Mouse (Mus musculus): ENCODE measurements around the gene Dbp. TPM values are rescaled to one million over a fixed set of nuclear protein-coding genes. Genes with fewer than 3 reads are reported as not detected.
"Not testable (repeated sequence)": the region's sequence is repeated elsewhere in the genome, so short reads cannot be mapped to it uniquely, and the experiment has no call there.

Gene Dbp
- 4.1 and 5.3 TPM in 2 replicates for polyA plus RNA-seq (2016; fragmentation: Nextera tagmentation; extraction: Ambion mirVana)

GRCm38 (mm10) chr7:45704730-45705442, at the start of gene Dbp:
Gene Dbp, plus strand, starts transcription at chr7:45705088.
- Histone ChIP-seq H3K27me3 (replicated peaks) (peaks cover 15% of the 10 kb centered on the region), H3K9me3 (replicated peaks) (no peaks in the 10 kb centered on the region), H3K27ac (ENCODE audit: poor library complexity, severe bottlenecking) (peak within 1 kb of the TSS; percentile 87), H3K9ac (peak within 1 kb of the TSS; percentile 91), H3K36me3 (peaks cover 4% of the 10 kb centered on the region), H3K4me3 (peak within 1 kb of the TSS; percentile 69), H3K4me1 (replicated peaks) (peaks cover 64% of the 10 kb centered on the region), H3K4me2 (peak within 1 kb of the TSS; percentile 95)
- ATAC-seq (ENCODE audit: insufficient number of reproducible peaks, low FRiP score) = peak; percentile 91
- WGBS = under 1% methylated on average over 36 of the region's 36 CpGs

- Histone ChIP-seq H3K27me3 (replicated peaks) (no peaks in the 10 kb centered on the region), H3K27ac (ENCODE audit: poor library complexity, severe bottlenecking) (no peak overlapping the region), H3K9ac (no peak overlapping the region), H3K4me2 (no peak overlapping the region), H3K4me3 (no peak overlapping the region), H3K36me3 (no peaks in the 10 kb centered on the region), H3K4me1 (replicated peaks) (peaks cover 12% of the 10 kb centered on the region), H3K9me3 (replicated peaks) (peaks cover 7% of the 10 kb centered on the region; the same call in 1 of the 2 replicates)
- no peak for ATAC-seq (ENCODE audit: insufficient number of reproducible peaks, low FRiP score)
- 77% methylated on average over 11 of the region's 11 CpGs for WGBS
These were observed 44.0 kb upstream of the Dbp start for GRCm38 (mm10) chr7:45660746-45661478.

GRCm38 (mm10) chr7:45661702-45662101, 43.2 kb upstream of the Dbp start:
- H3K27me3 ChIP-seq (replicated peaks); H3K9ac ChIP-seq; H3K4me2 ChIP-seq; ATAC-seq (ENCODE audit: insufficient number of reproducible peaks, low FRiP score); H3K27ac ChIP-seq (ENCODE audit: poor library complexity, severe bottlenecking); H3K4me3 ChIP-seq; H3K36me3 ChIP-seq; H3K9me3 ChIP-seq (replicated peaks): not testable (repeated sequence)
- WGBS = 85% methylated on average over 6 of the region's 6 CpGs
- peaks cover 13% of the 10 kb centered on the region for H3K4me1 ChIP-seq (replicated peaks)

DNA sequence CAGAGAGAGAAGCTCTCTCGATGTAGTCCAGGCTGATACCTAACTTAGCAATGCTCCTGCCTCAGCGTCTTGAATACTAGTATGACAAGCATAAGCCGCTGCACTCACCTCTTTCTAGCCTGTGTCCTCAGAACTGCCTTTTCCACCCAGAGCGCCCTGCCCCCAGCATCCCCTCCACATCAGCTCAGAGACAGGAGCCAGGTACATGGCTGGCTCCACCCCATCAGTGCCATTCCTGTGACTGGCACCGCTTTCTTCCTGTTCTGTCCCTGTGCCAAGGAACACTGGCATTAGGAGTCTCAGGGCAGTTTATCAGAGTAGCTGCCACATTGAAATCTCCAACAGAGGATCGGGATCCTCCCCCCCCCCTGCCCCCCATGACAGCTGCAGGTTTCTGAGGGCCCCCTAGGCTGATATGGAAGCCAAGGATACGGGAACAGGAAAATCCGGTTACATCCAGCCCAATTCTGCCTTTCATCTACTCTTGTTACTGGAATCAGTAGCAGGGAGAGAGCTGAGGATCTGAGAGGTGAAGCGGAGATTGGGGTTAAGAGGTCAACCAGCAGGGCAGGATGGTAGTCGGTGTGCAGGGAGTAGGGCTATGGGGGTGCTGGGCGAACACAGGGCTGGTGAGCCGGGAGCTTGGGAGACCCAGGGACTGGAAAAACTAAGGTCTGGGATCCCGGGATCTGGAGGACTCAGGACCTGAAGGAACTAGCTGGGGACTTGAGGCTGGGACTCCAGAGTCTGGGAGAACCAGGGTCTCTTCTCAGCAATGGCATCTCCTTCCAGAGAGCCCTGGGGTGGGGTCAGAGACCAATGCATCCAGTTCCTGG, 39.4 kb upstream of the Dbp start:
- H3K9ac ChIP-seq = no peak overlapping the region
- no peaks in the 10 kb centered on the region for H3K27me3 ChIP-seq (replicated peaks)
- no peaks in the 10 kb centered on the region for H3K36me3 ChIP-seq
- H3K27ac ChIP-seq (ENCODE audit: poor library complexity, severe bottlenecking) = no peak overlapping the region
- no peak overlapping the region for H3K4me2 ChIP-seq
- ATAC-seq (ENCODE audit: insufficient number of reproducible peaks, low FRiP score) = no peak
- no peak overlapping the region for H3K4me3 ChIP-seq
- peaks cover 3% of the 10 kb centered on the region for H3K9me3 ChIP-seq (replicated peaks)
- WGBS = 49% methylated on average over 13 of the region's 13 CpGs
- H3K4me1 ChIP-seq (replicated peaks) = peaks cover 13% of the 10 kb centered on the region

DNA sequence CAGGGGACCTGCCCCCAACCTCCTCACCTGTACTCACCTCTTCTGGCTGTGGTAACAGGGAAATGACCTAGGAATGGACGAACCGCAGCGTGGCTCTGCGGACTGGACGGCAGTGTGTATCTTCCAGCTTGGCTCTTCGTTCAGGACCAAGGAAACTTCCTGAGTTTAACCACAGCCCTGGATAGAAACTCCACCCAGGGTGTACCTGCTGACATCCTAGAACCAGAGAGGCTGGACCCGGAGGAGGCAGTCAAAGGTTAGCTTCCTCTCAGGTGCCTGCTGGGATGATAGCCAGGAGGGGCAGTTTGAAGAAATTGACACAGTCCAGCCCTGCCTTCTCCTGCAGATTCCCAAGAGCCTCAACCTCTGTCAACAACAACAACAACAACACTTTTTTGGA, 38.7 kb upstream of the Dbp start, which contains the start of gene Fut2:
Fut2 (minus strand) TSS at position 234 of the 400 bp plus-strand sequence.
- H3K4me2 ChIP-seq = no peak within 1 kb of the TSS
- 72% methylated on average over 7 of the region's 7 CpGs for WGBS
- ATAC-seq (ENCODE audit: insufficient number of reproducible peaks, low FRiP score) = no peak
- H3K9ac ChIP-seq = no peak within 1 kb of the TSS
- no peaks in the 10 kb centered on the region for H3K36me3 ChIP-seq
- H3K4me3 ChIP-seq = no peak within 1 kb of the TSS
- H3K4me1 ChIP-seq (replicated peaks) = peaks cover 13% of the 10 kb centered on the region
- peaks cover 3% of the 10 kb centered on the region for H3K9me3 ChIP-seq (replicated peaks)
- H3K27ac ChIP-seq (ENCODE audit: poor library complexity, severe bottlenecking) = no peak within 1 kb of the TSS
- no peaks in the 10 kb centered on the region for H3K27me3 ChIP-seq (replicated peaks)

GRCm38 (mm10) chr7:45667761-45668160, 37.1 kb upstream of the Dbp start:
- Histone ChIP-seq H3K9me3 (replicated peaks) (peaks cover 6% of the 10 kb centered on the region), H3K27ac (ENCODE audit: poor library complexity, severe bottlenecking) (no peak overlapping the region), H3K4me1 (replicated peaks) (peaks cover 13% of the 10 kb centered on the region), H3K36me3 (no peaks in the 10 kb centered on the region), H3K27me3 (replicated peaks) (no peaks in the 10 kb centered on the region), H3K9ac (no peak overlapping the region), H3K4me3 (no peak overlapping the region), H3K4me2 (no peak overlapping the region)
- 64% methylated on average over 14 of the region's 14 CpGs for WGBS
- ATAC-seq (ENCODE audit: insufficient number of reproducible peaks, low FRiP score) = no peak

DNA sequence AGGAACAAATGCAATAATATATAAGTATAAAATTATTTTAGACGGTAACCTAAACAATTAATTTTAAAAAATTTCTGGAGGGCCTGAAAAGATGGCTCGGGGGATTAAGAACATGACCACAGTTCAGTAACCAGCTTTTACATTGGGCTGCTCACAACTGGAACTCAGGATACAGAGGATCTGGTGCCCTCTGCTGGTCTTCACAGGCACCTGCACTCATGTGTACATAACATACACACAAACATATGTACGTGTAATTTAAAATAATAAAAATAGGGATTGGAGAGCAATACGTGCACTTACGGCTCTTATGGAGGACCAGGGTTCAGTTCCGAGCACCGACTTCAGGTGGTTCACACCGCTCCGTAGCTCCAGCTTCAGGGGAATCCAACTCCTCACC, 36.0 kb upstream of the Dbp start:
- ATAC-seq (ENCODE audit: insufficient number of reproducible peaks, low FRiP score) = no peak
- no peak overlapping the region for H3K4me2 ChIP-seq
- no peak overlapping the region for H3K4me3 ChIP-seq
- H3K4me1 ChIP-seq (replicated peaks) = peaks cover 13% of the 10 kb centered on the region
- H3K9me3 ChIP-seq (replicated peaks) = peaks cover 6% of the 10 kb centered on the region
- 92% methylated on average over 9 of the region's 9 CpGs for whole genome bisulfite sequencing
- H3K36me3 ChIP-seq = no peaks in the 10 kb centered on the region
- H3K27me3 ChIP-seq (replicated peaks) = no peaks in the 10 kb centered on the region
- H3K9ac ChIP-seq = no peak overlapping the region
- H3K27ac ChIP-seq (ENCODE audit: poor library complexity, severe bottlenecking) = no peak overlapping the region

DNA sequence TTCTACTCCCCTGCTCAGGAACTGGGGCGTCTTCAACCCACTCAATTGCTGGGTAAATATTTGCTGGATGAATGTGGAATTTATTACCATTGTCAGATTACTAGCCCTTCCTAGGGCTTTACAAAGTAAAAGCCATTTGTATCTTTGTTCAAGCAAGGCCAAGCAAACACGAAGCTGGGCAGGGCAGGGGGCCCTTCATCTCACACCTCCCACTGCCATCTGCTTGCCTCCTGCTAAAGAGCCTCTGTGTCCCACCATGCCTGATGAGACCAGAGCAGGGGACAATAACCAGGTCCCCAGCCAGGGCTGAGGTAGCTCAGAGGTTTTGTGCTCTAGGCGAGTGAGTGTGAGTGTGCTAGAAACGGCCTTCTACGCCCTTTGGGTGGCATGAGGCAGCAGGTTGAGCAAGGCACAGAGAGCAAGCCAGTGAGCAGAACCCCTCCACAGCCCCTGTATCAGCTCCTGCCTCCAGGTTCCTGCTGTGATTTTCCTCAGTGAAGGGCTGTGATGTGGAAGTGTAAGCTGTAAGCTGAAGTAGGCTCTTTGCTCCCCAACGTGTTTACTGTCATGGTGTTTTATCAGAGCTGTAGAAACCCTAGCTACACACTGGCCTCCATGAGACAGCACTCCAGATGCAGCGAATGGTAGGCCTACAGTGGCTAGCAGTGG, 27.1 kb upstream of the Dbp start:
- peaks cover 26% of the 10 kb centered on the region for H3K4me1 ChIP-seq (replicated peaks)
- H3K27me3 ChIP-seq (replicated peaks) = no peaks in the 10 kb centered on the region
- H3K4me3 ChIP-seq = no peak overlapping the region
- no peak overlapping the region for H3K4me2 ChIP-seq
- H3K27ac ChIP-seq (ENCODE audit: poor library complexity, severe bottlenecking) = no peak overlapping the region
- ATAC-seq (ENCODE audit: insufficient number of reproducible peaks, low FRiP score) = no peak
- no peaks in the 10 kb centered on the region for H3K36me3 ChIP-seq
- no peak overlapping the region for H3K9ac ChIP-seq
- no peaks in the 10 kb centered on the region for H3K9me3 ChIP-seq (replicated peaks)
- 65% methylated on average over 7 of the region's 7 CpGs for WGBS

GRCm38 (mm10) chr7:45678513-45678912, 26.4 kb upstream of the Dbp start:
- no peak overlapping the region for H3K4me3 ChIP-seq
- H3K4me2 ChIP-seq = no peak overlapping the region
- H3K9ac ChIP-seq = no peak overlapping the region
- 89% methylated on average over 14 of the region's 14 CpGs for WGBS
- no peaks in the 10 kb centered on the region for H3K27me3 ChIP-seq (replicated peaks)
- ATAC-seq (ENCODE audit: insufficient number of reproducible peaks, low FRiP score) = no peak
- peaks cover 28% of the 10 kb centered on the region for H3K4me1 ChIP-seq (replicated peaks)
- H3K27ac ChIP-seq (ENCODE audit: poor library complexity, severe bottlenecking) = no peak overlapping the region
- H3K36me3 ChIP-seq = no peaks in the 10 kb centered on the region
- no peaks in the 10 kb centered on the region for H3K9me3 ChIP-seq (replicated peaks)

DNA sequence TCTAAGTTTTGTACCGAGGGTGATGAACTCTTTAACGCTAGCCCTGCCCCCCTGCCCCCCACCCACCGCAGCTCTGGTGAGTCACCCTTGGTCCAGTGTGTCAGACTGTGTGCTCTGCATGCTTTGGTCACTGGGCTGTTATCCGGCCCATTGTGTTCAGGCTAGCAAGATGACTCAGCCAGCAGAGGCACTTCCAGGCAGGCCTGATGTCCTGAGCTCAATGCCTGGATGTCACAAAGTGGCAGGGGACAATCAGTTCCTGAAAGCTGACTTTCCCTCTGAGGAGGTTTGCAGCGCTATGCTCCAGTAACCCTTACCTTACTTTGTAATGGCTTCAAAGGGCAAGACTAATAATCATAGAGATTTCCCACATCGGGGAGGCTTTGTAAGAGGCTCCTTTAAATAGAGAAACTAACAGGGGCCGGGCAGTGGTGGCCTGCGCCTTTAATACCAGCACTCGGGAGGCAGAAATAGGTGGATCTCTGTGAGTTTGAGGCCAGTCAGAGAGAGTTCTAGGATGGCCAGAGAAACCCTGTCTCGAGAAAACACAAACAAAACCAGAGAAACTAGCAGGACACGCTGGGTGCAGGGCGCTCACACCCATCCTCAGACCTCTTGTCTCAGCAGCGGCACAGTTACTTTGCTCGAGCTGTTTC, 24.8 kb upstream of the Dbp start:
- Histone ChIP-seq H3K27ac (ENCODE audit: poor library complexity, severe bottlenecking) (peak overlapping the region; percentile 57), H3K9ac (peak overlapping the region; percentile 2; the same call in 1 of the 2 replicates), H3K36me3 (no peaks in the 10 kb centered on the region), H3K27me3 (replicated peaks) (peaks cover 1% of the 10 kb centered on the region; the same call in 1 of the 2 replicates), H3K9me3 (replicated peaks) (no peaks in the 10 kb centered on the region), H3K4me2 (no peak overlapping the region), H3K4me3 (no peak overlapping the region), H3K4me1 (replicated peaks) (peaks cover 28% of the 10 kb centered on the region)
- 60% methylated on average over 14 of the region's 14 CpGs for WGBS
- peak; percentile 63 for ATAC-seq (ENCODE audit: insufficient number of reproducible peaks, low FRiP score)
